In the genomic region with DNA sequence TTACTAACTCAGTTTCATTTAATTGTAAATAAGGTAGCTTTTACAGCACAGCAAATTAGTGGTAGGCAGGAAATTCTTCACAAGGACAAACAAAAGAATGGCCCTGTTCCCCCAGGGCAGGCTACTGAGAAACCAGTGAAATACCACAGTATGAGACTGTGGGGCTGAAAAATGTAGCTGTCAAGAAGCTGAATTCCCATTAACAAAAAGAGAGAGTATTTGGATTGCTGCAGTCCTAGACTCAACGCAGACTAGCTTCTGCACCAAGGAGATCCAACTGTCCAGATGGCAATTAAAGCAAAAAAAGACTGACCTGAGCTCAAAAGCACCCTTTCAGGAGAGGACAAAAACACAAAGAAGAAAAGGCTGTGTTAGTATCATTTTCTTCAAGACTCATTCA, we compare ENCODE assay signal across 10 mouse cellular contexts.
DNase-seq lines count a peak whose midpoint lies in the region; ATAC-seq and TF ChIP-seq lines count a peak whose summit lies in the region.
"Had no signal": no experiment of that assay in that cellular context is flagged by ENCODE, and none has a peak within 500 bp of the region (broad histone marks: within the 10 kb centered on the region; RNA-seq: fewer than 3 reads in every experiment).

No protein-coding gene starts in this region.

- ATAC-seq in midbrain, postnatal 0 days (ENCODE audit: low FRiP score): no peak
- no peak for ATAC-seq in intestine, postnatal 0 days

- H3K27me3 ChIP-seq in kidney, adult 2 months (replicated peaks; ENCODE audit: control insufficient read depth, insufficient read depth, low read length): no peaks in the 10 kb centered on the region
- no peaks in the 10 kb centered on the region for H3K27me3 ChIP-seq in midbrain, postnatal 0 days (ENCODE audit: insufficient read depth, low read length)
- no peaks in the 10 kb centered on the region for H3K27me3 ChIP-seq in intestine, postnatal 0 days (replicated peaks; ENCODE audit: control insufficient read depth, insufficient read depth, low read length)
- H3K27me3 ChIP-seq: liver, embryonic 13.5 days had no signal

- no peaks in the 10 kb centered on the region for H3K9me3 ChIP-seq in midbrain, postnatal 0 days (ENCODE audit: low read length)
- no peaks in the 10 kb centered on the region for H3K9me3 ChIP-seq in intestine, postnatal 0 days (ENCODE audit: control insufficient read depth)
- H3K9me3 ChIP-seq: liver, embryonic 13.5 days had no signal

- no peak for TF ChIP-seq CTCF in kidney, adult 2 months (conservative IDR thresholded peaks at IDR 0.05; ENCODE audit: insufficient read depth, insufficient read length, low read depth, low read length)
- TF ChIP-seq CTCF in midbrain, postnatal 0 days (IDR thresholded peaks at IDR 0.05): no peak
- no peak for TF ChIP-seq CTCF in intestine, postnatal 0 days (IDR thresholded peaks at IDR 0.05; ENCODE audit: low read depth)

- H3K4me1 ChIP-seq in kidney, adult 2 months (ENCODE audit: control insufficient read depth, insufficient read depth, low read length): no peaks in the 10 kb centered on the region
- H3K4me1 ChIP-seq in midbrain, postnatal 0 days (ENCODE audit: insufficient read depth, low read length): no peaks in the 10 kb centered on the region
- H3K4me1 ChIP-seq in intestine, postnatal 0 days (replicated peaks; ENCODE audit: control insufficient read depth, insufficient read depth, low read length): no peaks in the 10 kb centered on the region
- H3K4me1 ChIP-seq: liver, embryonic 13.5 days had no signal

- H3K9ac ChIP-seq in midbrain, postnatal 0 days (replicated peaks; ENCODE audit: low read length, poor library complexity, severe bottlenecking): no peak overlapping the region
- H3K9ac ChIP-seq in intestine, postnatal 0 days (ENCODE audit: low read depth, low read length): no peak overlapping the region
- H3K9ac ChIP-seq: liver, embryonic 13.5 days had no signal

- TF ChIP-seq POLR2A in kidney, adult 2 months (IDR thresholded peaks at IDR 0.05; ENCODE audit: low read depth, low read length): no peak

- no peak overlapping the region for H3K4me3 ChIP-seq in kidney, adult 2 months (ENCODE audit: insufficient read depth, low read depth, low read length)
- no peak overlapping the region for H3K4me3 ChIP-seq in midbrain, postnatal 0 days (ENCODE audit: low read depth, low read length)
- no peak overlapping the region for H3K4me3 ChIP-seq in intestine, postnatal 0 days (ENCODE audit: low read depth, low read length)
- H3K4me3 ChIP-seq: liver, embryonic 13.5 days had no signal

- no peak overlapping the region for H3K4me2 ChIP-seq in midbrain, postnatal 0 days (ENCODE audit: low read depth, low read length, poor library complexity, severe bottlenecking)
- no peak overlapping the region for H3K4me2 ChIP-seq in intestine, postnatal 0 days (replicated peaks; ENCODE audit: low read depth)
- H3K4me2 ChIP-seq: liver, embryonic 13.5 days had no signal

- no peaks in the 10 kb centered on the region for H3K36me3 ChIP-seq in kidney, adult 2 months (ENCODE audit: control insufficient read depth, insufficient read depth, low read length)
- no peaks in the 10 kb centered on the region for H3K36me3 ChIP-seq in midbrain, postnatal 0 days (ENCODE audit: insufficient read depth, low read length)
- no peaks in the 10 kb centered on the region for H3K36me3 ChIP-seq in intestine, postnatal 0 days (ENCODE audit: control insufficient read depth, insufficient read depth)
- H3K36me3 ChIP-seq: liver, embryonic 13.5 days had no signal

- peak; percentile 2 for DNase-seq in kidney, adult 2 months
- no peak for DNase-seq in kidney, adult 18-20 months
- peak; percentile 53 for DNase-seq in embryo, embryonic 10 days (ENCODE audit: low spot score)
- DNase-seq in forelimb bud, embryonic 11.5 days (ENCODE audit: low read depth, low spot score): peak; percentile 33
- peak; percentile 50 for DNase-seq in midbrain, postnatal 0 days (ENCODE audit: low spot score)
- no peak for DNase-seq in gastrocnemius, postnatal 10 days
- DNase-seq in spleen, adult 12 weeks (ENCODE audit: low spot score): no peak
- DNase-seq: liver, embryonic 13.5 days had no signal

- 19% methylated on average over 1 of the region's 1 CpGs for WGBS in kidney, adult 2 months
- WGBS in midbrain, postnatal 0 days: 26% methylated on average over 1 of the region's 1 CpGs
- 31% methylated on average over 1 of the region's 1 CpGs for WGBS in intestine, postnatal 0 days

- H3K27ac ChIP-seq in kidney, adult 2 months (ENCODE audit: insufficient read depth, low read depth, low read length): no peak overlapping the region
- H3K27ac ChIP-seq in midbrain, postnatal 0 days (ENCODE audit: low read depth, low read length): no peak overlapping the region
- no peak overlapping the region for H3K27ac ChIP-seq in intestine, postnatal 0 days (ENCODE audit: low read depth, low read length)
- H3K27ac ChIP-seq: kidney, postnatal 0 days; liver, embryonic 13.5 days had no signal

Comparison
In these comparisons a context has a peak if more than half of its experiments do, and no peak if none do; other contexts are left out.
1. DNase-seq: peak in kidney, adult 2 months (single experiment), embryo, embryonic 10 days (single experiment), forelimb bud, embryonic 11.5 days (single experiment) and midbrain, postnatal 0 days (single experiment); none in kidney, adult 18-20 months (single experiment), gastrocnemius, postnatal 10 days (single experiment) and spleen, adult 12 weeks (single experiment).